Mouse (Mus musculus) erythroblast, embryonic 14.5 days (primary cell): ENCODE results near the gene Ltbr.

ENCODE experiments used
- GATA1 ChIP-seq: IDR thresholded peaks from 2 replicates; pipeline ENCODE4 v1.6.1; 2012; ENCODE audit warnings: low read length, inconsistent platforms, mixed read lengths
- TAL1 ChIP-seq: IDR thresholded peaks from 3 replicates; pipeline ENCODE4 v1.6.1; 2012; ENCODE audit warnings: low read length, inconsistent platforms, mixed read lengths

- TF ChIP-seq TAL1 (no peak), GATA1 (no peak)
Observed at GRCm38 (mm10) chr6:125271455-125272227, 42.0 kb downstream of the Ltbr start.
